Mouse (Mus musculus) ovary, adult 18-20 months (tissue): ENCODE results near the gene Inip.

Experiments
- DNase-seq: peaks from one replicate; pipeline ENCODE4 v3.0.0; 2022; ENCODE audit warnings: low spot score, mixed read lengths

Gene Inip

GRCm38 (mm10) chr4:59801489-59801888 lies at the start of gene Inip:
TSS of gene Inip (minus strand) at chr4:59801589.
- no peak for DNase-seq

- peak; percentile 23 for DNase-seq
These were observed 48.8 kb upstream of the Inip start for GRCm38 (mm10) chr4:59850181-59850580.

GRCm38 (mm10) chr4:59847447-59847846 lies 46.1 kb upstream of the Inip start:
- DNase-seq: no peak

- DNase-seq: no peak
These were observed 43.9 kb upstream of the Inip start for GRCm38 (mm10) chr4:59845245-59845637.

GRCm38 (mm10) chr4:59844460-59845244 lies 43.3 kb upstream of the Inip start:
- DNase-seq: no peak

GRCm38 (mm10) chr4:59837659-59838058 lies 36.3 kb upstream of the Inip start:
- DNase-seq: no peak

- no peak for DNase-seq
These were observed 31.4 kb upstream of the Inip start for GRCm38 (mm10) chr4:59832810-59833209.

GRCm38 (mm10) chr4:59831038-59831437 lies 29.6 kb upstream of the Inip start:
- DNase-seq: no peak

GRCm38 (mm10) chr4:59829072-59829471 lies 27.7 kb upstream of the Inip start:
- DNase-seq: no peak

GRCm38 (mm10) chr4:59826381-59826780 lies 25.0 kb upstream of the Inip start:
- no peak for DNase-seq

- DNase-seq: no peak
These were observed 24.2 kb upstream of the Inip start for GRCm38 (mm10) chr4:59825634-59826033.

- no peak for DNase-seq
These were observed 23.5 kb upstream of the Inip start for GRCm38 (mm10) chr4:59824860-59825259.

- DNase-seq: no peak
These were observed 22.1 kb upstream of the Inip start for GRCm38 (mm10) chr4:59823470-59823869.

GRCm38 (mm10) chr4:59822119-59822518 lies 20.7 kb upstream of the Inip start:
- DNase-seq: no peak

GRCm38 (mm10) chr4:59821516-59821915 lies 20.1 kb upstream of the Inip start:
- DNase-seq: no peak

- no peak for DNase-seq
These were observed 18.2 kb upstream of the Inip start for GRCm38 (mm10) chr4:59819477-59820022.

GRCm38 (mm10) chr4:59819054-59819472 lies 17.7 kb upstream of the Inip start:
- no peak for DNase-seq

- no peak for DNase-seq
These were observed 17.1 kb upstream of the Inip start for GRCm38 (mm10) chr4:59818498-59818897.

- no peak for DNase-seq
These were observed 16.4 kb upstream of the Inip start for GRCm38 (mm10) chr4:59817790-59818189.

GRCm38 (mm10) chr4:59816477-59816876 lies 15.1 kb upstream of the Inip start:
- no peak for DNase-seq

GRCm38 (mm10) chr4:59816016-59816415 lies 14.6 kb upstream of the Inip start:
- no peak for DNase-seq

GRCm38 (mm10) chr4:59815121-59815810 lies 13.9 kb upstream of the Inip start:
- DNase-seq: no peak

GRCm38 (mm10) chr4:59814094-59814493 lies 12.7 kb upstream of the Inip start:
- no peak for DNase-seq
